Mouse (Mus musculus) stomach, embryonic 16.5 days (tissue): ENCODE results near the gene Poc1b. TPM values are rescaled to one million over a fixed set of nuclear protein-coding genes. Genes with fewer than 3 reads are reported as not detected.
A peak's percentile ranks its signal among the peaks of the same experiment; 100 is the strongest.

ENCODE experiments used
- ATAC-seq: fragments of 200-750 bp; cut with Nextera tagmentation; 2 replicates; pipeline ENCODE4 v1.8.0; 2017; ENCODE audit warnings: moderate number of reproducible peaks, moderate TSS enrichment; ENCODE audit not compliant: insufficient read depth, low FRiP score
- H3K27ac ChIP-seq: fragments of 300-500 bp; sonication (generic); 2 replicates; pipeline ENCODE4 v1.5.1; 2014; ENCODE audit warnings: low read length
- H3K27me3 ChIP-seq: fragments of 300-500 bp; sonication (generic); 2 replicates; pipeline ENCODE4 v1.6.1; 2014; ENCODE audit warnings: low read length, control low read depth, mixed read lengths; ENCODE audit not compliant: control insufficient read depth, insufficient read depth
- H3K36me3 ChIP-seq: fragments of 300-500 bp; sonication (generic); 2 replicates; pipeline ENCODE4 v1.6.1; 2014; ENCODE audit warnings: low read length; ENCODE audit not compliant: control insufficient read depth, insufficient read depth
- H3K4me1 ChIP-seq: fragments of 300-500 bp; sonication (generic); 2 replicates; pipeline ENCODE4 v1.6.1; 2014; ENCODE audit warnings: low read length, control low read depth, mixed read lengths; ENCODE audit not compliant: control insufficient read depth, insufficient read depth
- H3K4me2 ChIP-seq: fragments of 300-500 bp; sonication (generic); 2 replicates; pipeline ENCODE4 v1.6.1; 2014; ENCODE audit warnings: low read depth, low read length, mixed read lengths
- H3K4me3 ChIP-seq: fragments of 300-500 bp; sonication (generic); replicated peaks from 2 replicates; pipeline ENCODE4 v1.5.1; 2014; ENCODE audit warnings: mild to moderate bottlenecking, low read length
- H3K9ac ChIP-seq: fragments of 300-500 bp; sonication (generic); 2 replicates; pipeline ENCODE4 v1.6.1; 2014; ENCODE audit warnings: low read length
- H3K9me3 ChIP-seq: fragments of 300-500 bp; sonication (generic); replicated peaks from 2 replicates; pipeline ENCODE4 v1.6.1; 2016; ENCODE audit warnings: low read length, control low read depth; ENCODE audit not compliant: control insufficient read depth
- WGBS: fragments of 180-500 bp; shearing (Covaris S2); extraction: QIAGEN DNeasy Blood & Tissue Kit; methylation state at CpG from one replicate; pipeline ENCODE4 v1.1.7; 2014; 5-methylcytosine and 5-hydroxymethylcytosine counted together
- polyA plus RNA-seq: library from polyadenylated mRNA; unstranded; fragments of >200 nt; fragmentation: Nextera tagmentation; extraction: Ambion mirVana; gene quantifications from 2 replicates; pipeline ENCODE4 v1.2.1, GENCODE M21; 2015

Poc1b gene
- polyA plus RNA-seq, 1 experiment from 2014 or later, result 16.1 TPM

DNA sequence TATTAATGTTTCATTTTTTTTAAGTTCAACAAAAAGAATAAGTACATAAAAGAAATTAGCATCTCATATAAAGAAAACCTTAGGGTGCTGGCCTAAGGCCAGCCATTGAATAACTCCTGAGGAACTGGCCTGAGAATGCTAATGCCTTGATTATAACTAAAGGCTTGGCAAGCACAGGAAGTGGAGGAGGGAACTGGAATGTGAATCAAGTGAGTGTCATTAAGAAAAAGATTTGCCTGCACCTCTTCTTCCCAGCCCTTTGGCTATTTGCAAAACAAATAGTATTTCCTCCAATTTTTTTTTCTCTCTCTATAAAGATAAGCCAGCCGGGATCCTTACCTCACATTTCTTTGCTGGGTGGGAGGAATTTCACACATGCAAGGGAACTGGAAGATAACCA lies 95.0 kb downstream of the Poc1b start:
- H3K27me3 ChIP-seq, result no peaks in the 10 kb centered on the region
- no peak for ATAC-seq
- H3K9me3 ChIP-seq, result no peaks in the 10 kb centered on the region
- H3K4me1 ChIP-seq, result peaks cover 21% of the 10 kb centered on the region
- H3K36me3 ChIP-seq, result no peaks in the 10 kb centered on the region
- no peak overlapping the region for H3K27ac ChIP-seq
- no peak overlapping the region for H3K4me3 ChIP-seq
- H3K4me2 ChIP-seq, result no peak overlapping the region
- no peak overlapping the region for H3K9ac ChIP-seq
- WGBS, result 28% methylated on average over 1 of the region's 1 CpGs

DNA sequence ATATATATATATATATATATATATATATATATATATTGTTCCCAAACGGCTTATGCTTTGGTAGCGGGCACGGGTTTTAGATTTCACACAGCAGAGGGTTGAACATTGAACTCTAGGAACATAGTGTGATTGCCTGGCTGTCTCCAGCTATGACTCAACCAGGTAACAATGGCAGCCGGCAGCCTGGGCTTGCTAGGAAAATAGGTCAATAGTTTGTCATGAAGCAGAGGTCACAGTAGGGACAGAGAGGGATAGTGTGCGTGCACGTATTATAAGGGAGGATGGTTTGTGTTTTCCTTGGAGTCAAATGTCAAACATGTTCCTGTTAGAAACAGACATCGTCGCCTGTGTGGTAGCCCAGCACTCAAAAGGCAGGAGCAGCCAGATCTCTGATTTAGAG lies 95.5 kb downstream of the Poc1b start:
- Histone ChIP-seq H3K4me1 (peaks cover 21% of the 10 kb centered on the region), H3K4me3 (no peak overlapping the region), H3K9me3 (no peaks in the 10 kb centered on the region), H3K9ac (no peak overlapping the region), H3K4me2 (0 out of 2 replicates have a peak overlapping the region, but pooled peaks have one; percentile 5), H3K27me3 (no peaks in the 10 kb centered on the region), H3K27ac (no peak overlapping the region), H3K36me3 (no peaks in the 10 kb centered on the region)
- ATAC-seq, result peak; percentile 68; the same call in 1 of the 2 replicates
- 30% methylated on average over 8 of the region's 8 CpGs for WGBS

DNA sequence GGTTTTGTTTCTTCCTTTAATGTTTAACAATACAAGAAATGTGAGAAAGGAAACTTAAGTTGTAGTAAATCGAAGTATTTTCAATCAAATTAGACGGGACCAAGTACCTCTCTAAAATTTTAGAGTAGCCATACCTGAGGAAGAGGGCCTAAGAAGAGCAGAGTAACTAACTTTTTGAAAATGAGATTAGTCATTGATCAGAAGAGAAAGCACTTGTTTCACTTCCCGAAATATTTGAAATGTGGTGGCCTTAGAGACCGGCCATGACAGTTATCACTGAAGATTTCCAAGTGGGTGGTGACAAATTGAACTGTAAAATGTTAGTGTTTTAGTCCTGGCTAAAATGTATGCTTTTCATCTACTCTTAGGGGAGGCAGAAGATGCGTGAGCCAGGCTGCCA lies 96.3 kb downstream of the Poc1b start:
- peak overlapping the region; percentile 77 for H3K27ac ChIP-seq
- H3K27me3 ChIP-seq, result no peaks in the 10 kb centered on the region
- H3K9ac ChIP-seq, result peak overlapping the region; percentile 72
- no peak for ATAC-seq
- H3K4me3 ChIP-seq, result peak overlapping the region; percentile 41; the same call in 1 of the 2 replicates
- WGBS, result 54% methylated on average over 5 of the region's 5 CpGs
- peaks cover 21% of the 10 kb centered on the region for H3K4me1 ChIP-seq
- H3K4me2 ChIP-seq, result peak overlapping the region; percentile 64
- H3K36me3 ChIP-seq, result no peaks in the 10 kb centered on the region
- no peaks in the 10 kb centered on the region for H3K9me3 ChIP-seq

DNA sequence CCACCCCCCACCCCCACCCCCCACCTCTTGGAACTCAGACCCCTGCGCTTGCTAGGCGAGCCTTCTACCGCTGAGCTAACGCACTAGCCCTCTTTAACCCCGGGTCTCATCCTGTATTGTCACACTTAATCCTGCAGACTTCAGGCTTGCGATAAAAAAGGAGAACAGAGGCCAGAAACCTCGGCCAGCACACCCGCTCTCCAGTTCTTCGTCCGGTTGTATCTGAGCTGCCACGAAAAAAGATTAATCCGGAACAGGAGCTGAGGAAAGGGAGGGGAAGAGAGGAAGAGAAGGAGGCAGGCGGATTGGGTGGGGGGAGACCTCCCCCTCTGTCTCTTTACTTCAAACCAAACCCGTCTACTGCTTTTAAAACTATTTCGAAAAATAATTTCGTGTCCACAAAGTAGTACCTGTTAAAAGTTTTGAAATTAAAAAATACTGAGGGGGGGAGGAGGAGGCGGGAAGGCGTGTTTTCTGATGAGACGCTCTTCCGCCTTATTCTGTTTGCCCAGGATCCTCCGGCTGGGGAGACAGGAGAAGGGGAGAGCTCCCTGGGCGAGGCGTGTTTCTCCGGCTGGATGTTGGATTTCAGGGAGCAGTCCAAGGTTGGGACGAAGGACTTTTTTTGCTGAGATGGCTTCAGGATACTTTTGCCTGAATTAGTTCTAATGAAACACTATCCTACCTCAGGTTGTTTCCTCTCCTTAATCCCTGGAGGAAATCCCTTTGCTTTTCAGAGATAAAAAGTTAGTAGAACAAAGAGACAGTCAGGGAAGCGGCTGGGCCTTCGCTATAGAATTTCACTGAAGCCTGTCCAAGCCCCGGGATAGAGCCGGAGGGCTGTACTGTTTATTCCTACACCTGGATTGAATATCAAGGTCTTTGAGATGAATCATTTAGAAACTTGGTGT lies 97.0 kb downstream of the Poc1b start:
- H3K9ac ChIP-seq, result peak overlapping the region; percentile 72
- no peaks in the 10 kb centered on the region for H3K36me3 ChIP-seq
- H3K4me2 ChIP-seq, result peak overlapping the region; percentile 64
- H3K27me3 ChIP-seq, result no peaks in the 10 kb centered on the region
- peak overlapping the region; percentile 41 for H3K4me3 ChIP-seq
- peaks cover 21% of the 10 kb centered on the region for H3K4me1 ChIP-seq
- peak; percentile 56; the same call in 1 of the 2 replicates for ATAC-seq
- WGBS, result 5% methylated on average over 29 of the region's 29 CpGs
- peak overlapping the region; percentile 77 for H3K27ac ChIP-seq
- H3K9me3 ChIP-seq, result no peaks in the 10 kb centered on the region

DNA sequence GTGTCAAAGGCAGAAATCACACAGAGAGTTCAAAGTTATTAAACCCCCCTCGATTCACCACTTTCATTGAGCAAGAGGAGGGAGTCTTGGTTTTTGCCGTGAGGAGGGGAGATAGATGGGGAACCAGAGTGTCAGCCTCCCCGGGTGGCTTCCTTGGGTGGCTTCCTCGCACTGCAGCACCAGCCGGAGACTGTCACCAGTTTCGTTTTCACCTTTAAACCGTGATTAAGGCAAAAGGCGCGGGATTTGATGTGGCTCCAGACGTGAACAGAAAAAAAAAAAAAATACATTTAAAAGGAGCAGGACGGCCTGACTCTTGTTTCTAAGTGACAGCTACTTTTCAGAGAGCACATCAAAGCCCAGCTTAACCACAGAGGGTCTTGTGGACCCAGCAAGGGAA lies 97.7 kb downstream of the Poc1b start:
- Histone ChIP-seq H3K36me3 (no peaks in the 10 kb centered on the region), H3K27me3 (no peaks in the 10 kb centered on the region), H3K4me1 (peaks cover 21% of the 10 kb centered on the region), H3K4me3 (peak overlapping the region; percentile 41), H3K9ac (peak overlapping the region; percentile 72), H3K9me3 (no peaks in the 10 kb centered on the region), H3K27ac (peak overlapping the region; percentile 77), H3K4me2 (peak overlapping the region; percentile 64)
- 14% methylated on average over 11 of the region's 11 CpGs for WGBS
- ATAC-seq, result 0 out of 2 replicates have a peak, but pooled peaks have one; percentile 22

DNA sequence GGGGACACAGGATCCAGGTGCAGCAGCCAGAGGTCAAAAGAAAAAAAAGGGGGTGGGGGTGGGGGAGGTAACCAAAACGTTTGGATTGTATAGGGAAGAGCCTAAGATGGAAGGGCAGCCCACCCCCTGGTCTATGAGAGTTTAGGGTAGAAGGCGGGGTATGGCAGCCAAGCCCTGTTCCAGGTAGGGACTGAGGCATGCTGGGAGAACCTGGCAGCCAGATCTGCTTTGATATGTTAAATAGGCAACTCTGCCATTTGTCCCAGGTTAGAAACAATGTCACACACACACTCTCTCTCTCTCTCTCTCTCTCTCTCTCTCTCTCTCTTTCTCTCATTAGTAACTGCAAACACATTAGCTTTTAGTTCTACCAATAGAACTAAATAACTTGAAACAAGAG lies 100.3 kb downstream of the Poc1b start:
- ATAC-seq, result no peak
- H3K27me3 ChIP-seq, result no peaks in the 10 kb centered on the region
- WGBS, result 57% methylated on average over 2 of the region's 2 CpGs

DNA sequence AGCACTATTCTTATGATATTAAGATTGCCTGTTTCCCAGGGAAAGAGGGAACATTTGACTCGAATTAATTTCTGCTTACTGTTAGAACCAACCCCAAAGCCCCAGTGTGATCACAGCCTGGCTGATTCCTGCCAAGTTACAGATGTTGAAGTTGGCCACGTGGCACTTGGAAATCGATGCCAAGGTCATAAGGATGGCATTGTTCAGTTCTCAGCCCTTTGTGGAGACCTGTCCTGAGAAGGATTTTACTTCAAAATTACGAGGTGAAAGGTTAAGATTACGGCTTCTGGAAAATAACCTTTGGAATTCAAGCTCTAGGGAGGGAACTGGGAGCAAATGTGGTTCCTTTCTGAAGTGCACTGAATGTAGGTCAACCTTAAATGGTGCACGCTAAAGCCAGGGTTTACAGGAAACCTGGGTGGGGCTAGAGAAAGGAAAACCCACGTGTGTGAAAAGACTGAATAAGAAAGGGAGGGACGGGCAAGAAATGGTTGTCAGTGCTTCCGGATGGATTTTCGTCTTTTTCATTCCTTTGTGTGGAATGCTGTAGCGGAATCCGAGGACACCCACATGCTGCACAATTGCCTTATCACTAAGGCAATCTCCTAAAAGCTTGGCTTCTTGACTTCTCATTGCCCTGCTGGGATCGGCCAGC lies 102.4 kb downstream of the Poc1b start:
- ATAC-seq, result no peak
- H3K9me3 ChIP-seq, result no peaks in the 10 kb centered on the region

More for the DNA sequence above, 100.3 kb downstream of the Poc1b start:
- Histone ChIP-seq H3K27ac (no peak overlapping the region), H3K4me3 (no peak overlapping the region), H3K4me1 (peaks cover 17% of the 10 kb centered on the region), H3K9ac (no peak overlapping the region), H3K4me2 (no peak overlapping the region), H3K9me3 (no peaks in the 10 kb centered on the region), H3K36me3 (no peaks in the 10 kb centered on the region)

DNA sequence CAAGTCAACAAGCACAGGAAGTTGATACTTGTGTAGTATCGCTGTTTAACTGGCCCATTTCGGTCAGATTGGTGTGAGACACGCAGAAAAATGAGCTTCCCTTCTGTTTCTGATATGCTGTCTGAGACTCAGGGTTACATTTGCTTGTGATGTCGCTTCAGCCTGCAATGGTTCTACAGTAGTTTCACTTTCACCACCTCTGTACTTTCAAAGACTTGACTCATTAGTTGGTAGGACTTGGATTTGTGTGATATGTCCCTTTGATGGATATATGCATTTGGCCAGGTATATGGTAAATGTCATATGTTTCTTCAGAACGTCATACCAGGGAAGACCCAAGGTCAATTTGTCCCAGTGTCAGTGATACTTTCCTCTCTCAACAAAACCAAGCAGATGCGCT lies 104.2 kb downstream of the Poc1b start:
- Histone ChIP-seq H3K27ac (no peak overlapping the region), H3K36me3 (no peaks in the 10 kb centered on the region), H3K9ac (no peak overlapping the region), H3K9me3 (no peaks in the 10 kb centered on the region), H3K4me2 (no peak overlapping the region), H3K27me3 (no peaks in the 10 kb centered on the region), H3K4me3 (no peak overlapping the region), H3K4me1 (no peaks in the 10 kb centered on the region)
- 91% methylated on average over 6 of the region's 6 CpGs for WGBS
- no peak for ATAC-seq

More for the DNA sequence above, 102.4 kb downstream of the Poc1b start:
- Histone ChIP-seq H3K4me2 (no peak overlapping the region), H3K4me3 (no peak overlapping the region), H3K36me3 (no peaks in the 10 kb centered on the region), H3K9ac (no peak overlapping the region), H3K27me3 (no peaks in the 10 kb centered on the region), H3K4me1 (peaks cover 1% of the 10 kb centered on the region; the same call in 1 of the 2 replicates), H3K27ac (no peak overlapping the region)
- 70% methylated on average over 13 of the region's 13 CpGs for WGBS
